Mouse (Mus musculus) erythroblast, embryonic 14.5 days (primary cell): ENCODE results near the gene Wdr63.

Experiments used
- GATA1 ChIP-seq: IDR thresholded peaks from 2 replicates; pipeline ENCODE4 v1.6.1; 2012; ENCODE audit warnings: low read length, inconsistent platforms, mixed read lengths
- TAL1 ChIP-seq: IDR thresholded peaks from 3 replicates; pipeline ENCODE4 v1.6.1; 2012; ENCODE audit warnings: low read length, inconsistent platforms, mixed read lengths

- TF ChIP-seq GATA1 (no peak), TAL1 (no peak)
These were observed 49.7 kb downstream of the Wdr63 start for GRCm38 (mm10) chr3:146058263-146058662.
